Mouse (Mus musculus): ENCODE results near the gene Ifnb1. TPM values are rescaled to one million over a fixed set of nuclear protein-coding genes. Genes with fewer than 3 reads are reported as not detected.
A peak's percentile ranks its signal among the peaks of the same experiment; 100 is the strongest.

Gene Ifnb1
- polyA plus RNA-seq, 1 experiment from 2014 or later = not detected

- H3K4me1 ChIP-seq (replicated peaks; ENCODE audit: control insufficient read depth, insufficient read depth) = no peaks in the 10 kb centered on the region
- DNase-seq (ENCODE audit: low spot score) = no peak
- WGBS = 52% methylated on average over 2 of the region's 2 CpGs
- H3K27me3 ChIP-seq (ENCODE audit: control insufficient read depth, insufficient read depth, low read length) = no peaks in the 10 kb centered on the region
- H3K9ac ChIP-seq (ENCODE audit: low read length) = no peak overlapping the region
- no peaks in the 10 kb centered on the region for H3K36me3 ChIP-seq (ENCODE audit: control insufficient read depth, insufficient read depth, low read length)
- TF ChIP-seq CTCF (IDR thresholded peaks at IDR 0.05; ENCODE audit: low read depth) (no peak), EP300 (optimal IDR thresholded peaks at IDR 0.05) (no peak)
- H3K9me3 ChIP-seq (ENCODE audit: control insufficient read depth, low read length) = no peaks in the 10 kb centered on the region
- no peak overlapping the region for H3K27ac ChIP-seq (replicated peaks)
- no peak overlapping the region for H3K4me2 ChIP-seq (replicated peaks; ENCODE audit: low read depth)
- no peak overlapping the region for H3K4me3 ChIP-seq (ENCODE audit: low read depth, low read length)
- no peak for ATAC-seq (ENCODE audit: low FRiP score, low TSS enrichment)
Observed at GRCm38 (mm10) chr4:88530892-88531291, 8.3 kb upstream of the Ifnb1 start.

DNA sequence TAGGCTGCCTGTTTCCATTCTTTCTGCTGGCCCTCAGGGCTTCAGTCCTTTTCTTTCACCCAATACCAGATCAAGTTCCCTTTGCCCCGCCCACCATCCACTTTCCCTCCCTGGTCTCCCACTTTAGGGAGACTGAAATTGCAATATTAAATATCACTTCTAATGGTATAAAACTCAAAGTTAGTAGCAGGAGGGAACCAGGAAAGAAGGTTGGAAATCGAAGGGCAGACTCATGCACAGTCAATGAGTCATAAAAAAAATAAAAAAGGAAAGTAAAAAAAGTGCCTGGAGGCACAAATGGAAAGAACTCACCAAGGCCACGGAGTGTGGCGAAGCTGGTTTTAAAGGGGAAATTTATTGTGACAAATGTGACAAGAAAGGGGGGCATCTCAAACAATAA lies 7.7 kb upstream of the Ifnb1 start:
- DNase-seq (ENCODE audit: low spot score) (no peak), ATAC-seq (ENCODE audit: low FRiP score, low TSS enrichment) (no peak)
- Histone ChIP-seq H3K9me3 (ENCODE audit: control insufficient read depth, low read length) (no peaks in the 10 kb centered on the region), H3K27ac (replicated peaks) (no peak overlapping the region), H3K4me3 (ENCODE audit: low read depth, low read length) (no peak overlapping the region), H3K27me3 (ENCODE audit: control insufficient read depth, insufficient read depth, low read length) (no peaks in the 10 kb centered on the region), H3K4me1 (replicated peaks; ENCODE audit: control insufficient read depth, insufficient read depth) (no peaks in the 10 kb centered on the region), H3K36me3 (ENCODE audit: control insufficient read depth, insufficient read depth, low read length) (no peaks in the 10 kb centered on the region), H3K4me2 (replicated peaks; ENCODE audit: low read depth) (no peak overlapping the region), H3K9ac (ENCODE audit: low read length) (no peak overlapping the region)
- TF ChIP-seq CTCF (IDR thresholded peaks at IDR 0.05; ENCODE audit: low read depth) (no peak), EP300 (optimal IDR thresholded peaks at IDR 0.05) (no peak)
- 59% methylated on average over 4 of the region's 4 CpGs for WGBS

DNA sequence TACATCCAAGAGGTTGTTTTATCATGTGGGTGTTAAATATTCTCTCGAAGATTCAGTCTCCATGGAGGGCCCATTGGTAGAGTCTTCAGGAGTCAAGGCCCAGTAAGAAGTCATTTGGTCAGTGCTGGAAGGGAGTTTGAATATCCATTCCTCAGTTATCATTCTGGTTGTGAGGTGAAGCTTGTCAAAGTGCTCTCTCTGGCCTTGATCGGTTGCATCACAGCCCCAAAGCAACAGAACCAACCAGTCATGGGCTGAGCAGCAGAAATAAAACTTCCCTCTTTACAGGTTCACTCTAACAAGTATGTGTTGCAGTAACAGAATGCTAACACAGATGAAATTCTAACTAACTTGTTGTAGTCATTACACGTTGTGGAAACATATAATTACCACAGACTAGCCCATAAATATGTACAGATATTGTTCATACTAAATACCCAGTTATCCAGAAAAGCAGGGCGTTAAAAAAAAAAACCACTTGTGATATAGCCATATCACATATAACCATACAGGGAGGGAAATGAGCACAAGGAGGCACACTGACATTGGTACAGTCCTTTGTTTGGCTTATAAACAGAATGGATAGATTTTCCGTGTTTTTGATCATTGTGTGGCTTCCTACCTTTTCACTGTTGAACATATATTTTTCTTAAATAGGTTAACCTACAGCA lies 3.9 kb upstream of the Ifnb1 start:
- WGBS = 82% methylated on average over 5 of the region's 5 CpGs
- no peaks in the 10 kb centered on the region for H3K27me3 ChIP-seq (ENCODE audit: control insufficient read depth, insufficient read depth, low read length)
- TF ChIP-seq EP300 (optimal IDR thresholded peaks at IDR 0.05) (no peak), CTCF (IDR thresholded peaks at IDR 0.05; ENCODE audit: low read depth) (no peak)
- no peaks in the 10 kb centered on the region for H3K4me1 ChIP-seq (replicated peaks; ENCODE audit: control insufficient read depth, insufficient read depth)
- H3K36me3 ChIP-seq (ENCODE audit: control insufficient read depth, insufficient read depth, low read length) = no peaks in the 10 kb centered on the region
- H3K9me3 ChIP-seq (ENCODE audit: control insufficient read depth, low read length) = no peaks in the 10 kb centered on the region
- H3K27ac ChIP-seq (replicated peaks) = no peak overlapping the region
- ATAC-seq (ENCODE audit: low FRiP score, low TSS enrichment) (no peak), DNase-seq (ENCODE audit: low spot score) (no peak)
- H3K9ac ChIP-seq (ENCODE audit: low read length) = no peak overlapping the region
- H3K4me2 ChIP-seq (replicated peaks; ENCODE audit: low read depth) = no peak overlapping the region
- H3K4me3 ChIP-seq (ENCODE audit: low read depth, low read length) = no peak overlapping the region

DNA sequence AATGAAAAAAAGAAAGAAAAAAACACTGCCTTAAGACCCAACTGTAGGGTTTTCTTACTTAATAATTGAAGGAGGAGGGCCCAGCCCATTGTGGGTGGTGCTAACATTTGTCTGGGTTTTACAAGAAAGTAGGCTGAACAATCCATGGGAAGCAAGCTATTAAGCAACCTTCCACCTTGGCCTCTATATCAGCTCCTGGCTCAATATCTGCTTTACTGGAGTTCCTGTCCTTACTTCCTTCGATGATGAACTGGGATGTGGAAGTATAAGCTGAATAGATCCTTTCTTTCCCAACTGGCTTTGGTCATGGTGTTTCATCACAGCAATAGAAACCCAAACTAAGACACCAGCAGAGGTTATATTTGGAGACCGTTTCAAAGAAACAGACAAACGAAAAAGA lies 2.8 kb upstream of the Ifnb1 start:
- H3K9me3 ChIP-seq (ENCODE audit: control insufficient read depth, low read length) = no peaks in the 10 kb centered on the region
- no peak overlapping the region for H3K27ac ChIP-seq (replicated peaks)
- DNase-seq (ENCODE audit: low spot score) (no peak), ATAC-seq (ENCODE audit: low FRiP score, low TSS enrichment) (no peak)
- H3K9ac ChIP-seq (ENCODE audit: low read length) = no peak overlapping the region
- no peak overlapping the region for H3K4me2 ChIP-seq (replicated peaks; ENCODE audit: low read depth)
- H3K4me3 ChIP-seq (ENCODE audit: low read depth, low read length) = no peak overlapping the region
- 71% methylated on average over 3 of the region's 3 CpGs for WGBS
- H3K4me1 ChIP-seq (replicated peaks; ENCODE audit: control insufficient read depth, insufficient read depth) = no peaks in the 10 kb centered on the region
- no peaks in the 10 kb centered on the region for H3K27me3 ChIP-seq (ENCODE audit: control insufficient read depth, insufficient read depth, low read length)
- H3K36me3 ChIP-seq (ENCODE audit: control insufficient read depth, insufficient read depth, low read length) = no peaks in the 10 kb centered on the region
- no peak for TF ChIP-seq CTCF (IDR thresholded peaks at IDR 0.05; ENCODE audit: low read depth)
- no peak for TF ChIP-seq EP300 (optimal IDR thresholded peaks at IDR 0.05)

DNA sequence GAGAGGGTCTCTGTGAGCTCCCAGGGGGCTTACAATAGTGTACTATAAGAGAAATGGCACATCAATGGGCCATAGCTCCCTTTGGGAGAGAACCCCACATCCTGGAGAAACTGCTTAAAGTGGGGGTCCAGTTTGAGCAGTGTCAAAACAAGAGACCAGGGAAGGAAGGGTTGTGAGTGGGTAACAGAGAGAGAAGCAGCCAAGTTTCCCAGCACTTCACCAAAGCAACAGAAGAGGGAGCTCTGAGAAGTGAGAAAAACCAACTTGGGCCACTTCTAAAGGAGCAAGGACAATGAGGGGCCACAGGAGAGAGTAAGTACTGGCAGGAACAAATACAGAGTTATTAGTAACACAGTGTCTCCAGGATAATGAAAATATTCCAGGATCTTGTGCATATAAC lies 667 bp upstream of the Ifnb1 start:
- Histone ChIP-seq H3K9ac (ENCODE audit: low read length) (no peak overlapping the region), H3K27me3 (ENCODE audit: control insufficient read depth, insufficient read depth, low read length) (no peaks in the 10 kb centered on the region), H3K4me1 (replicated peaks; ENCODE audit: control insufficient read depth, insufficient read depth) (no peaks in the 10 kb centered on the region), H3K36me3 (ENCODE audit: control insufficient read depth, insufficient read depth, low read length) (no peaks in the 10 kb centered on the region), H3K4me3 (ENCODE audit: low read depth, low read length) (no peak overlapping the region), H3K27ac (replicated peaks) (no peak overlapping the region), H3K9me3 (ENCODE audit: control insufficient read depth, low read length) (no peaks in the 10 kb centered on the region), H3K4me2 (replicated peaks; ENCODE audit: low read depth) (no peak overlapping the region)
- DNase-seq (ENCODE audit: low spot score) = no peak
- TF ChIP-seq EP300 (optimal IDR thresholded peaks at IDR 0.05) (no peak), CTCF (IDR thresholded peaks at IDR 0.05; ENCODE audit: low read depth) (peak; percentile 67)
- ATAC-seq (ENCODE audit: low FRiP score, low TSS enrichment) = no peak

DNA sequence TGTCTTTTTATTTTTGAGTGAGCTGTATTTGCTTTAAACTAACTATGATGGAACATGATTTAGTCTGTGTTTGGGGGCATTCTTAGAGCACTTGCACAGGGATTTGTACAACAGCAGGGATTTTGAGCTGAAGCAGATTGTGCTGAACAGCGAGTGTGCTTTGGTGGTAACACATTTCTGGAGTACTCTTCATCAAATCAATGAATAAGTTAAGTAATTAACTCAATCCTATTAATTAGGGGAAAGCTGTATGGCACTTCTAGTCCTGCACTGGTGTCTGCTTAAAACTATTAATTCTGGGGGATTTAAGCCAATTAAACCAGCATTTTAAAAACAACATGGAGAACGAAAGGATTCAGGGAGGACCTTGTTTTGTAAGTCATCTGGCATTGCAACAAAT lies 4.6 kb downstream of the Ifnb1 start:
- H3K27ac ChIP-seq (replicated peaks) = no peak overlapping the region
- 82% methylated on average over 2 of the region's 2 CpGs for WGBS
- DNase-seq (ENCODE audit: low spot score) = no peak
- no peaks in the 10 kb centered on the region for H3K36me3 ChIP-seq (ENCODE audit: control insufficient read depth, insufficient read depth, low read length)
- ATAC-seq (ENCODE audit: low FRiP score, low TSS enrichment) = no peak
- no peak for TF ChIP-seq CTCF (IDR thresholded peaks at IDR 0.05; ENCODE audit: low read depth)
- TF ChIP-seq EP300 (optimal IDR thresholded peaks at IDR 0.05) = no peak
- H3K4me1 ChIP-seq (replicated peaks; ENCODE audit: control insufficient read depth, insufficient read depth) = no peaks in the 10 kb centered on the region
- H3K9me3 ChIP-seq (ENCODE audit: control insufficient read depth, low read length) = no peaks in the 10 kb centered on the region
- H3K4me3 ChIP-seq (ENCODE audit: low read depth, low read length) = no peak overlapping the region
- H3K27me3 ChIP-seq (ENCODE audit: control insufficient read depth, insufficient read depth, low read length) = no peaks in the 10 kb centered on the region
- no peak overlapping the region for H3K4me2 ChIP-seq (replicated peaks; ENCODE audit: low read depth)
- no peak overlapping the region for H3K9ac ChIP-seq (ENCODE audit: low read length)
